Mouse (Mus musculus): ENCODE measurements around the gene Slc25a41.

GRCm38 (mm10) chr17:57012245-57012795 is 29.1 kb downstream of the Slc25a41 start:
- TF ChIP-seq CTCF (IDR thresholded peaks at IDR 0.05) (no peak), POLR2A (IDR thresholded peaks at IDR 0.05; ENCODE audit: insufficient read depth, low read depth, low read length) (no peak), EP300 (IDR thresholded peaks at IDR 0.05; ENCODE audit: insufficient read depth, low read depth, low read length) (no peak)

Measured in heart, adult 2 months (tissue).